Mouse (Mus musculus): ENCODE measurements around the gene Erlec1.

DNA sequence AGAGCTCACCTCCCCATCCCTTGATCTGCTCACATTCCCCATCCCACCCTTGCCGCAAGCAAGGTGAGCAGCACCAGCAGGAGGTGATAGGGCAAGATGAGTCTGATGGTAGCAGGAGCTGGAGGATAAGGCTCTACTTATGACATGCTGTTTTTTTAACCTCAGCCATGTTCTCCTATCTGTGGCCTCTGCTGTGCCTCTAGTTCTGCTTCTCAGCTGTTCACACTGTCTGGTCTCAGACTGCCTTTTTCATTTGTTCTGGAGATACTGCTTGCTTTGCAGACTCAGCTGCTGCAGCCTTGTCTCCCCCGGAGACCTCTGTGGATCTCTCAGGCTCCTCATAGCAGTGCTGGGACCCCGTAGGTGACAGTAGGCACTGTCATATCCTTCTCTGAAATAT lies 30.9 kb downstream of the Erlec1 start:
- TF ChIP-seq POLR2A (IDR thresholded peaks at IDR 0.05; ENCODE audit: insufficient read length, low read depth): no peak
- TF ChIP-seq TCF12 (IDR thresholded peaks at IDR 0.05; ENCODE audit: insufficient read depth, poor library complexity, severe bottlenecking): no peak
- TF ChIP-seq E2F4 (IDR thresholded peaks at IDR 0.05; ENCODE audit: insufficient read depth): no peak
- no peak for TF ChIP-seq MAX (IDR thresholded peaks at IDR 0.05; ENCODE audit: low read depth)
- TF ChIP-seq USF1 (IDR thresholded peaks at IDR 0.05; ENCODE audit: low read depth): no peak
- TF ChIP-seq CEBPB (IDR thresholded peaks at IDR 0.05; ENCODE audit: insufficient read depth, poor library complexity, severe bottlenecking): no peak
